Comparison of ENCODE assay signal across 10 mouse cellular contexts in genomic region chr16:36989493-36989892, GRCm38 (mm10). TPM values are rescaled to one million over a fixed set of nuclear protein-coding genes. Genes with fewer than 3 reads are reported as not detected.
DNase-seq lines count a peak whose midpoint lies in the region; ATAC-seq lines count a peak whose summit lies in the region.
"Had no signal": no experiment of that assay in that cellular context is flagged by ENCODE, and none has a peak within 500 bp of the region (broad histone marks: within the 10 kb centered on the region; RNA-seq: fewer than 3 reads in every experiment).

No protein-coding gene starts in this region.

- H3K27me3 ChIP-seq in heart, embryonic 12.5 days (replicated peaks), result no peaks in the 10 kb centered on the region
- no peaks in the 10 kb centered on the region for H3K27me3 ChIP-seq in forebrain, embryonic 16.5 days (replicated peaks; ENCODE audit: control insufficient read depth, insufficient read depth, low read length)

- no peaks in the 10 kb centered on the region; the same call in 1 of the 2 replicates for H3K9me3 ChIP-seq in heart, embryonic 12.5 days (replicated peaks)
- H3K9me3 ChIP-seq in forebrain, embryonic 16.5 days (ENCODE audit: control insufficient read depth, low read length), result no peaks in the 10 kb centered on the region

- H3K27ac ChIP-seq in heart, embryonic 12.5 days (ENCODE audit: poor library complexity, severe bottlenecking), result peak overlapping the region; percentile 88
- no peak overlapping the region for H3K27ac ChIP-seq in forebrain, embryonic 16.5 days (ENCODE audit: low read length)

- WGBS in heart, embryonic 12.5 days, result 43% methylated on average over 8 of the region's 8 CpGs
- 82% methylated on average over 8 of the region's 8 CpGs for WGBS in forebrain, embryonic 16.5 days

- peak; percentile 54; the same call in 1 of the 2 replicates for ATAC-seq in heart, embryonic 12.5 days (ENCODE audit: insufficient number of reproducible peaks, low FRiP score)
- ATAC-seq in forebrain, embryonic 16.5 days, result no peak
- ATAC-seq: forebrain, postnatal 0 days had no signal

- H3K4me3 ChIP-seq in heart, embryonic 12.5 days, result peak overlapping the region; percentile 50
- no peak overlapping the region for H3K4me3 ChIP-seq in forebrain, embryonic 16.5 days (replicated peaks; ENCODE audit: low read length)

- DNase-seq in 3134 (ENCODE audit: extremely low read depth, insufficient read length, low spot score) (peak; percentile 47), ZHBTc4 (ENCODE audit: low read depth, low spot score) (peak; percentile 35)
- peak; percentile 39 to 72 for DNase-seq in kidney, postnatal 25 days
- DNase-seq in retina, embryonic 14.5 days (ENCODE audit: low spot score), result no peak
- no peak for DNase-seq in adrenal gland, adult 18-20 months (ENCODE audit: low spot score in 2 of 2)
- DNase-seq in cerebellum, postnatal 14 days, result no peak
- DNase-seq: forebrain, postnatal 0 days had no signal

- H3K4me1 ChIP-seq in heart, embryonic 12.5 days (replicated peaks), result peaks cover 31% of the 10 kb centered on the region
- no peaks in the 10 kb centered on the region for H3K4me1 ChIP-seq in forebrain, embryonic 16.5 days (replicated peaks; ENCODE audit: control insufficient read depth, insufficient read depth, low read length)

- no peaks in the 10 kb centered on the region for H3K36me3 ChIP-seq in heart, embryonic 12.5 days
- no peaks in the 10 kb centered on the region for H3K36me3 ChIP-seq in forebrain, embryonic 16.5 days (ENCODE audit: control insufficient read depth, insufficient read depth)

- H3K9ac ChIP-seq in heart, embryonic 12.5 days, result peak overlapping the region; percentile 63
- no peak overlapping the region for H3K9ac ChIP-seq in forebrain, embryonic 16.5 days (replicated peaks; ENCODE audit: low read depth, low read length)
- H3K9ac ChIP-seq: forebrain, postnatal 0 days had no signal

- H3K4me2 ChIP-seq in heart, embryonic 12.5 days, result peak overlapping the region; percentile 64
- H3K4me2 ChIP-seq in forebrain, embryonic 16.5 days (ENCODE audit: low read length), result no peak overlapping the region

RNA-seq across cellular contexts. Expression of gene Fbxo40, which starts 0.8 kb away (rescaled TPM):
- 10.1 and 10.4 TPM in 2 replicates for polyA plus RNA-seq in heart, embryonic 12.5 days (2016; fragmentation: Nextera tagmentation; extraction: Ambion mirVana)
- 0.08 and 0.15 TPM in 2 replicates for polyA plus RNA-seq in forebrain, embryonic 16.5 days (2015; fragmentation: Nextera tagmentation; extraction: Ambion mirVana)
- total RNA-seq in adrenal gland, adult 18-20 months (2021), result under 1 TPM; 0.13 to 0.38 TPM
- polyA plus RNA-seq: midbrain, postnatal 0 days had no signal

RNA-seq across cellular contexts. Expression of gene Polq, which starts 22.1 kb away (rescaled TPM):
- polyA plus RNA-seq in heart, embryonic 12.5 days (2016; fragmentation: Nextera tagmentation; extraction: Ambion mirVana), result 7.2 and 7.3 TPM in 2 replicates
- 5.5 and 5.9 TPM in 2 replicates for polyA plus RNA-seq in forebrain, embryonic 16.5 days (2015; fragmentation: Nextera tagmentation; extraction: Ambion mirVana)
- total RNA-seq in adrenal gland, adult 18-20 months (2021), result under 1 TPM; 0.20 to 0.45 TPM

RNA-seq across cellular contexts. Expression of gene Hcls1, which starts 54.7 kb away (rescaled TPM):
- polyA plus RNA-seq in heart, embryonic 12.5 days (2016; fragmentation: Nextera tagmentation; extraction: Ambion mirVana), result 4.1 and 4.2 TPM in 2 replicates
- polyA plus RNA-seq in forebrain, embryonic 16.5 days (2015; fragmentation: Nextera tagmentation; extraction: Ambion mirVana), result 1.4 and 2.3 TPM in 2 replicates
- 10 to 100 TPM; 11.0 to 15.0 TPM for total RNA-seq in adrenal gland, adult 18-20 months (2021)

Comparison
In these comparisons a context has a peak if more than half of its experiments do, and no peak if none do; other contexts are left out.
1. DNase-seq: peak in 3134 (single experiment), ZHBTc4 (single experiment) and kidney, postnatal 25 days (2 of 2); none in retina, embryonic 14.5 days (single experiment), adrenal gland, adult 18-20 months (0 of 2) and cerebellum, postnatal 14 days (0 of 2).